In the genomic region with DNA sequence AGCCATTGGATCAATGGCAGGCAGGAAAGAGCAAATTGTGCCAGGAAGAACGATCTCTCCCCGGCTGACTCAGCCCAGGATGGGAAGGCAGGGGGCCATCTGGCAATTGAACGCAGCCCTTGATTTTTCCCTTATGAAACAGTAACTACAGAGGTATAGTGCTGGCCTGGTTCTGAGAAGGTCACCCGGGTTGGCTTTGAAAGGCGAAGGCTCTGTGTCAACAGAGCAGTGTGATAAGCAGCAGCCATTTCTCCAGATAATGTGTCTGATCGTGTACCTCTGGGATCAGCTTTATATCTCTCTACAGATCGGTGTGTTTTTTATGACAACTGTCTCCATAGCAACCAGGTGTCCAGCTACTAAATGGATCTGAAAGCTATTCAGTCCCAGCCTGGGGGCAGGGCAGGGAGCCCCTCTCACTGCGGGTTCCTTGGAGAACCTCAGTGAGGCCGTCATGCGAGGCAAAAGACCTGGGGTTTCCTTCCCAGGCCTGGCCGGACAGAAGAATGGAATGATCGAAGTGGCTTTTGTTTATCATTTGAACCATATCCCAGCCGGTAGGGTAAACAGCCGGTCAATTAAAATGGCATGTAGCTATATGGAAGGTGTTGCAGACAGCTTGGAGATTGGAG, we compare ENCODE assay signal across 8 mouse cellular contexts.
A peak's percentile ranks its signal among the peaks of the same experiment; 100 is the strongest.
DNase-seq lines count a peak whose midpoint lies in the region; ATAC-seq and TF ChIP-seq lines count a peak whose summit lies in the region.

No protein-coding gene starts in this region.

- no peak for TF ChIP-seq EP300 in heart, adult 2 months (IDR thresholded peaks at IDR 0.05; ENCODE audit: insufficient read depth, low read depth, low read length)

- peak; percentile 46 for DNase-seq in kidney, adult 9 months
- DNase-seq in kidney, adult 18-20 months: no peak
- peak; percentile 79 for DNase-seq in adrenal gland, postnatal 14 days
- DNase-seq in heart, adult 2 months: peak; percentile 47 to 48
- DNase-seq in limb, embryonic 10.5 days (ENCODE audit: low spot score): peak; percentile 40
- DNase-seq in skeletal muscle tissue, adult 2 months (ENCODE audit: low read depth, low spot score): peak; percentile 48
- DNase-seq in left cerebral cortex, postnatal 14 days (ENCODE audit: low spot score in 2 of 2): no peak

- H3K27ac ChIP-seq in heart, adult 2 months: peak overlapping the region; percentile 62
- H3K27ac ChIP-seq in limb, embryonic 10.5 days: peak overlapping the region; percentile 73

- intact Hi-C loops in heart, adult 2 months (cut with DNase I): loop anchor here (2.0 kb wide), 1 partner anchor 259 kb away; no protein-coding TSS in a partner anchor
- intact Hi-C loops in left cerebral cortex, postnatal 14 days (cut with DNase I): loop anchor here (10.0 kb wide), 1 partner anchor 137 kb away; no protein-coding TSS in a partner anchor

- peaks cover 34% of the 10 kb centered on the region for H3K4me1 ChIP-seq in heart, adult 2 months (ENCODE audit: control insufficient read depth, insufficient read depth, low read length)
- peaks cover 82% of the 10 kb centered on the region for H3K4me1 ChIP-seq in limb, embryonic 10.5 days

- peaks cover 4% of the 10 kb centered on the region for H3K36me3 ChIP-seq in heart, adult 2 months (ENCODE audit: control insufficient read depth, insufficient read depth, low read length)
- H3K36me3 ChIP-seq in limb, embryonic 10.5 days: no peaks in the 10 kb centered on the region

- WGBS in heart, adult 2 months: 42% methylated on average over 14 of the region's 14 CpGs
- 59% methylated on average over 14 of the region's 14 CpGs for WGBS in limb, embryonic 10.5 days

- H3K4me3 ChIP-seq in heart, adult 2 months: no peak overlapping the region
- H3K4me3 ChIP-seq in limb, embryonic 10.5 days: no peak overlapping the region

- H3K9me3 ChIP-seq in limb, embryonic 10.5 days (replicated peaks): no peaks in the 10 kb centered on the region

- no peak for TF ChIP-seq POLR2A in heart, adult 2 months (IDR thresholded peaks at IDR 0.05; ENCODE audit: insufficient read depth, low read depth, low read length)

- no peak overlapping the region for H3K9ac ChIP-seq in heart, adult 2 months (ENCODE audit: low read depth, low read length)

- TF ChIP-seq CTCF in heart, adult 2 months (IDR thresholded peaks at IDR 0.05): no peak

- H3K79me2 ChIP-seq in heart, adult 2 months (replicated peaks; ENCODE audit: control insufficient read depth, insufficient read depth, low read length): no peaks in the 10 kb centered on the region

- H3K27me3 ChIP-seq in heart, adult 2 months (ENCODE audit: control insufficient read depth, insufficient read depth, low read length): no peaks in the 10 kb centered on the region
- H3K27me3 ChIP-seq in limb, embryonic 10.5 days (ENCODE audit: low read depth, poor library complexity, severe bottlenecking): no peaks in the 10 kb centered on the region

- ATAC-seq in megakaryocyte progenitor cell, adult 5-6 weeks (replicated peaks; ENCODE audit: poor library complexity): no peak

Comparison
In these comparisons a context has a peak if more than half of its experiments do, and no peak if none do; other contexts are left out.
1. DNase-seq: peak in kidney, adult 9 months (single experiment), adrenal gland, postnatal 14 days (single experiment), heart, adult 2 months (2 of 2), limb, embryonic 10.5 days (single experiment) and skeletal muscle tissue, adult 2 months (single experiment); none in kidney, adult 18-20 months (single experiment) and left cerebral cortex, postnatal 14 days (0 of 2).